Mouse (Mus musculus) lung, postnatal 0 days (tissue): ENCODE measurements around the gene Slc12a6. TPM values are rescaled to one million over a fixed set of nuclear protein-coding genes. Genes with fewer than 3 reads are reported as not detected.

Experiments
- ATAC-seq: fragments of 200-750 bp; cut with Nextera tagmentation; 2 replicates; pipeline ENCODE4 v1.8.0; 2017; ENCODE audit warnings: moderate library complexity
- DNase-seq: peaks from one replicate; pipeline ENCODE4 v3.0.0-alpha.2; 2016; ENCODE audit warnings: low spot score
- H3K27ac ChIP-seq: fragments of 300-500 bp; sonication (generic); 2 replicates; pipeline ENCODE4 v1.5.1; 2014; ENCODE audit warnings: antibody characterized with exemption, mild to moderate bottlenecking, low read length, mixed read lengths
- H3K27me3 ChIP-seq: fragments of 300-500 bp; sonication (generic); replicated peaks from 2 replicates; pipeline ENCODE4 v1.6.1; 2014; ENCODE audit warnings: low read length, mixed read lengths; ENCODE audit not compliant: insufficient read depth
- H3K36me3 ChIP-seq: fragments of 300-500 bp; sonication (generic); 2 replicates; pipeline ENCODE4 v1.6.1; 2014; ENCODE audit warnings: low read length, mixed read lengths; ENCODE audit not compliant: insufficient read depth
- H3K4me1 ChIP-seq: fragments of 300-500 bp; sonication (generic); 2 replicates; pipeline ENCODE4 v1.6.1; 2014; ENCODE audit warnings: antibody characterized with exemption, low read depth, low read length, mixed read lengths; ENCODE audit not compliant: insufficient read depth
- H3K4me2 ChIP-seq: fragments of 300-500 bp; sonication (generic); replicated peaks from 2 replicates; pipeline ENCODE4 v1.6.1; 2014; ENCODE audit warnings: low read depth, mild to moderate bottlenecking, low read length, moderate library complexity, mixed read lengths
- H3K4me3 ChIP-seq: fragments of 300-500 bp; sonication (generic); 2 replicates; pipeline ENCODE4 v1.5.1; 2014; ENCODE audit warnings: low read depth, low read length
- H3K9ac ChIP-seq: fragments of 300-500 bp; sonication (generic); replicated peaks from 2 replicates; pipeline ENCODE4 v1.6.1; 2014; ENCODE audit warnings: low read depth, mild to moderate bottlenecking
- H3K9me3 ChIP-seq: fragments of 300-500 bp; sonication (generic); 2 replicates; pipeline ENCODE4 v1.6.1; 2016; ENCODE audit warnings: low read length, mixed read lengths
- CTCF ChIP-seq: IDR thresholded peaks from 2 replicates; pipeline ENCODE4 v1.5.1; 2016; ENCODE audit warnings: antibody characterized with exemption, mild to moderate bottlenecking
- EP300 ChIP-seq: IDR thresholded peaks from 2 replicates; pipeline ENCODE4 v1.6.1; 2016; ENCODE audit warnings: antibody characterized with exemption, mild to moderate bottlenecking, control low read depth
- WGBS: fragments of 180-500 bp; shearing (Covaris S2); extraction: QIAGEN DNeasy Blood & Tissue Kit; methylation state at CpG from one replicate; pipeline ENCODE4 v1.1.7; 2014; 5-methylcytosine and 5-hydroxymethylcytosine counted together
- polyA plus RNA-seq: library from polyadenylated mRNA; unstranded; fragments of >200 nt; fragmentation: Nextera tagmentation; extraction: Ambion mirVana; gene quantifications from 2 replicates; pipeline ENCODE4 v1.2.1, GENCODE M21; 2015

Gene Slc12a6
- polyA plus RNA-seq, 1 experiment from 2014 or later = 9.0 TPM

GRCm38 (mm10) chr2:112353685-112354455 is 88.2 kb downstream of the Slc12a6 start:
- peaks cover 32% of the 10 kb centered on the region for H3K36me3 ChIP-seq
- H3K9me3 ChIP-seq = no peaks in the 10 kb centered on the region
- H3K9ac ChIP-seq = no peak overlapping the region
- H3K4me1 ChIP-seq = no peaks in the 10 kb centered on the region
- TF ChIP-seq CTCF (no peak), EP300 (no peak)
- DNase-seq = no peak
- H3K4me3 ChIP-seq = no peak overlapping the region
- WGBS = 86% methylated on average over 7 of the region's 7 CpGs
- no peak overlapping the region for H3K4me2 ChIP-seq
- ATAC-seq = no peak
- H3K27ac ChIP-seq = no peak overlapping the region
- H3K27me3 ChIP-seq = no peaks in the 10 kb centered on the region

- H3K4me3 ChIP-seq = no peak overlapping the region
- H3K4me2 ChIP-seq = no peak overlapping the region
- no peak for TF ChIP-seq CTCF
- TF ChIP-seq EP300 = peak; percentile 62
- no peaks in the 10 kb centered on the region; the same call in 1 of the 2 replicates for H3K4me1 ChIP-seq
- H3K36me3 ChIP-seq = peaks cover 31% of the 10 kb centered on the region
- WGBS = 21% methylated on average over 2 of the region's 2 CpGs
- H3K27ac ChIP-seq = peak overlapping the region; percentile 79
- no peak overlapping the region for H3K9ac ChIP-seq
- DNase-seq (peak; percentile 85), ATAC-seq (peak; percentile 87)
- no peaks in the 10 kb centered on the region for H3K27me3 ChIP-seq
- no peaks in the 10 kb centered on the region for H3K9me3 ChIP-seq
Observed at GRCm38 (mm10) chr2:112359611-112360010, 94.0 kb downstream of the Slc12a6 start.

DNA sequence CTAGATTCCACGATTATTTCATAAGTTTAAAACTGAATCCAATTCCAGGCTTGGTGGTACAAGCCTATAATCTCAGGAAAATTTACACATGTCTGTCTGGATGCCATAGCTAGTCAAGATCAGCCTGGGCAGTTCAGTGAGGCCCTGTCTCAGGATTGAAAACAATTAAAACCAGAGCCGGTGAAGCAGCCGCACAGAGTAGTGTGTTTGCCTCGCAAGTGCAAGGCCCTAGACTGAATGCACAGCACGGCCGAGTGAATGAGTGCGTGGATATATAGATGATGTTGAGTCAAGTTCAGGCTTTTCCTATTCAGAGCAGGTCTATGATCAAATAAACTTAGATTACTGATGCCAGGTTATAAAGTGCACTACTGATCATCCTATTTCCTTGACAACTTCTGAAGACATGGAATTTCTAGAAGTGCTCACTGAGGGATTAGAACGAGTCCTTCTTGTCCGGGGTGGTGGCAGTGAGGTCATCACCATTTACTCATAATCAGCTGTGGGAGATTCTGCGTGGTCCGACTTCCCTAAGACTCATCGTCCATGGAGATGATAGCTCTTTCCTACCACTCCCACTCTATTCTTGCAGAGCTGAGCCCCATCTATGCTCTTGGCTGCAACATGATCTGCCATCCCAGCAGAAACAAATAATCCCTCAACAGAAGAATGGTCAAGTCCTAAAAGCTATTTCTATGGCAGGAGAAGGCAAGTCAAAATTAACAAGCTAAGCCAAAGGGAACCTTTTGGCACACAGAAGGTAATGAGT is 94.6 kb downstream of the Slc12a6 start:
- no peaks in the 10 kb centered on the region for H3K27me3 ChIP-seq
- no peak overlapping the region for H3K4me2 ChIP-seq
- peaks cover 31% of the 10 kb centered on the region for H3K36me3 ChIP-seq
- no peak overlapping the region for H3K4me3 ChIP-seq
- H3K4me1 ChIP-seq = no peaks in the 10 kb centered on the region; the same call in 1 of the 2 replicates
- DNase-seq (no peak), ATAC-seq (no peak; the same call in 1 of the 2 replicates)
- 77% methylated on average over 12 of the region's 12 CpGs for WGBS
- no peaks in the 10 kb centered on the region for H3K9me3 ChIP-seq
- peak overlapping the region; percentile 66 for H3K27ac ChIP-seq
- no peak overlapping the region for H3K9ac ChIP-seq
- TF ChIP-seq EP300 (no peak), CTCF (no peak)

DNA sequence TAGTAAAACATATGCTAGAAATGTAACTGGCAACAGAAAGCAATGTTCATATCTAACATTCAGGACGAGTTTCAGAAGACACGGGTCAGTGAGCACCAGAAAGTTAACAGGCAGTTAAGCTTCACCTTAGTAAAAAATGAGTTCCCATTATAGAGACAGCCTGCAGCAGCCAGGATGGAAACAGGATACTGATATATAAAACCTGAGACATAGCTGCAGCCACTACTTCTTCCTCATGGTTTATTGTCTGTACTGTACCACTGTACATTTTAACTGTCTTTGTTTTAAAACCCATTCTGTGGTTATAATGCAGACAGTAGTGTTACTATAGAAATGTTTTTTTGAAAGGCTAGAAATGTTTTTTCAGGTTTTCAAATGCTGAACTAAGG is 95.2 kb downstream of the Slc12a6 start:
- TF ChIP-seq CTCF (no peak), EP300 (no peak)
- H3K9ac ChIP-seq = no peak overlapping the region
- peak overlapping the region; percentile 66; the same call in 1 of the 2 replicates for H3K27ac ChIP-seq
- H3K4me3 ChIP-seq = no peak overlapping the region
- no peaks in the 10 kb centered on the region for H3K27me3 ChIP-seq
- ATAC-seq = no peak
- 87% methylated on average over 2 of the region's 2 CpGs for WGBS
- H3K36me3 ChIP-seq = peaks cover 31% of the 10 kb centered on the region
- H3K9me3 ChIP-seq = no peaks in the 10 kb centered on the region
- no peaks in the 10 kb centered on the region; the same call in 1 of the 2 replicates for H3K4me1 ChIP-seq
- H3K4me2 ChIP-seq = no peak overlapping the region
- no peak for DNase-seq

GRCm38 (mm10) chr2:112367222-112367621 is 101.6 kb downstream of the Slc12a6 start:
- peaks cover 12% of the 10 kb centered on the region for H3K36me3 ChIP-seq
- peak overlapping the region; percentile 60 for H3K4me3 ChIP-seq
- peaks cover 8% of the 10 kb centered on the region; the same call in 1 of the 2 replicates for H3K4me1 ChIP-seq
- peak overlapping the region; percentile 85 for H3K4me2 ChIP-seq
- WGBS = 14% methylated on average over 15 of the region's 15 CpGs
- no peak for DNase-seq
- peak overlapping the region; percentile 57 for H3K27ac ChIP-seq
- H3K9me3 ChIP-seq = no peaks in the 10 kb centered on the region
- TF ChIP-seq CTCF (no peak), EP300 (no peak)
- no peaks in the 10 kb centered on the region for H3K27me3 ChIP-seq
- H3K9ac ChIP-seq = peak overlapping the region; percentile 70
- ATAC-seq = peak; percentile 15; the same call in 1 of the 2 replicates
